22 mouse cellular contexts compared by ENCODE assay signal in genomic region chr2:135732651-135733050, GRCm38 (mm10).
A peak's percentile ranks its signal among the peaks of the same experiment; 100 is the strongest.
DNase-seq lines count a peak whose midpoint lies in the region; ATAC-seq and TF ChIP-seq lines count a peak whose summit lies in the region.
"Had no signal": no experiment of that assay in that cellular context is flagged by ENCODE, and none has a peak within 500 bp of the region (broad histone marks: within the 10 kb centered on the region; RNA-seq: fewer than 3 reads in every experiment).

No protein-coding gene starts in this region.

- no peaks in the 10 kb centered on the region for H3K27me3 ChIP-seq in liver, adult 2 months (ENCODE audit: control insufficient read depth, insufficient read depth, low read length)
- H3K27me3 ChIP-seq in liver, postnatal 0 days (ENCODE audit: insufficient read depth, low read length) = no peaks in the 10 kb centered on the region
- H3K27me3 ChIP-seq in liver, embryonic 12.5 days (replicated peaks) = no peaks in the 10 kb centered on the region
- H3K27me3 ChIP-seq: embryonic facial prominence, embryonic 12.5 days; forebrain, embryonic 13.5 days; hindbrain, embryonic 15.5 days; Patski had no signal

- H3K9ac ChIP-seq in liver, adult 2 months (ENCODE audit: low read depth, low read length) = no peak overlapping the region
- no peak overlapping the region for H3K9ac ChIP-seq in liver, postnatal 0 days (replicated peaks)
- H3K9ac ChIP-seq in liver, embryonic 12.5 days = no peak overlapping the region
- H3K9ac ChIP-seq: embryonic facial prominence, embryonic 12.5 days; forebrain, embryonic 13.5 days; hindbrain, embryonic 15.5 days had no signal

- no peaks in the 10 kb centered on the region for H3K9me3 ChIP-seq in liver, postnatal 0 days (ENCODE audit: low read length)
- no peaks in the 10 kb centered on the region for H3K9me3 ChIP-seq in liver, embryonic 12.5 days (replicated peaks)
- H3K9me3 ChIP-seq: embryonic facial prominence, embryonic 12.5 days; forebrain, embryonic 13.5 days; hindbrain, embryonic 15.5 days had no signal

- no peak for TF ChIP-seq POLR2A in liver, adult 2 months (IDR thresholded peaks at IDR 0.05; ENCODE audit: extremely low read depth, insufficient read depth, low read length)

- no peak for TF ChIP-seq CTCF in gastrocnemius, adult 2 months (IDR thresholded peaks at IDR 0.05)
- no peak for TF ChIP-seq CTCF in liver, adult 2 months (IDR thresholded peaks at IDR 0.05; ENCODE audit: low read depth, low read length)
- no peak for TF ChIP-seq CTCF in liver, postnatal 0 days (IDR thresholded peaks at IDR 0.05; ENCODE audit: low read depth)

- H3K79me2 ChIP-seq in liver, adult 2 months (ENCODE audit: control insufficient read depth, insufficient read depth, low read length) = peaks cover 4% of the 10 kb centered on the region; the same call in 1 of the 2 replicates

- no peak for ATAC-seq in liver, postnatal 0 days
- no peak for ATAC-seq in liver, embryonic 12.5 days
- ATAC-seq: activated CD4-positive, CD25-positive, alpha-beta regulatory T cell, adult 4 months; CD4-positive, CD25-positive, alpha-beta regulatory T cell, adult 4 months; forebrain, embryonic 13.5 days; intestine, embryonic 16.5 days; Patski had no signal

- no peak for TF ChIP-seq EP300 in liver, postnatal 0 days (IDR thresholded peaks at IDR 0.05; ENCODE audit: low read depth)

- no peaks in the 10 kb centered on the region for H3K36me3 ChIP-seq in liver, adult 2 months (ENCODE audit: control insufficient read depth, insufficient read depth, low read length)
- no peaks in the 10 kb centered on the region for H3K36me3 ChIP-seq in liver, postnatal 0 days (replicated peaks; ENCODE audit: insufficient read depth, low read length)
- H3K36me3 ChIP-seq in liver, embryonic 12.5 days = no peaks in the 10 kb centered on the region
- H3K36me3 ChIP-seq: embryonic facial prominence, embryonic 12.5 days; G1E; hindbrain, embryonic 15.5 days had no signal

- H3K4me2 ChIP-seq in liver, postnatal 0 days (ENCODE audit: low read depth, low read length) = no peak overlapping the region
- 0 out of 2 replicates have a peak overlapping the region, but pooled peaks have one; percentile 6 for H3K4me2 ChIP-seq in liver, embryonic 12.5 days
- H3K4me2 ChIP-seq: embryonic facial prominence, embryonic 12.5 days; forebrain, embryonic 13.5 days; hindbrain, embryonic 15.5 days had no signal

- peak overlapping the region; percentile 44; the same call in 1 of the 2 replicates for H3K27ac ChIP-seq in gastrocnemius, adult 2 months
- H3K27ac ChIP-seq in liver, adult 2 months (replicated peaks; ENCODE audit: insufficient read depth, low read depth, low read length) = peak overlapping the region; percentile 3
- no peak overlapping the region for H3K27ac ChIP-seq in liver, postnatal 0 days (ENCODE audit: low read depth)
- H3K27ac ChIP-seq in brown adipose tissue, adult 24 weeks (replicated peaks; ENCODE audit: low read depth, low read length) = peak overlapping the region; percentile 77
- 0 out of 2 replicates have a peak overlapping the region, but pooled peaks have one; percentile 16 for H3K27ac ChIP-seq in liver, embryonic 12.5 days
- H3K27ac ChIP-seq: embryonic facial prominence, embryonic 12.5 days; forebrain, embryonic 13.5 days; hindbrain, embryonic 15.5 days had no signal

- H3K4me1 ChIP-seq in liver, adult 2 months (ENCODE audit: control insufficient read depth, insufficient read depth, low read length) = no peaks in the 10 kb centered on the region
- no peaks in the 10 kb centered on the region; the same call in 1 of the 2 replicates for H3K4me1 ChIP-seq in liver, postnatal 0 days (ENCODE audit: insufficient read depth)
- H3K4me1 ChIP-seq in brown adipose tissue, adult 24 weeks (ENCODE audit: control insufficient read depth, insufficient read depth, insufficient read length, low read length) = peaks cover 40% of the 10 kb centered on the region
- H3K4me1 ChIP-seq in liver, embryonic 12.5 days = peaks cover 22% of the 10 kb centered on the region

- H3K4me3 ChIP-seq in gastrocnemius, adult 2 months = no peak overlapping the region
- no peak overlapping the region for H3K4me3 ChIP-seq in liver, adult 2 months (ENCODE audit: insufficient read depth, low read depth, low read length)
- no peak overlapping the region for H3K4me3 ChIP-seq in liver, postnatal 0 days (ENCODE audit: low read depth, low read length)
- H3K4me3 ChIP-seq in brown adipose tissue, adult 24 weeks (ENCODE audit: insufficient read depth, low read depth, low read length) = no peak overlapping the region
- no peak overlapping the region for H3K4me3 ChIP-seq in liver, embryonic 12.5 days
- H3K4me3 ChIP-seq: embryonic facial prominence, embryonic 12.5 days; forebrain, embryonic 13.5 days; hindbrain, embryonic 15.5 days had no signal

- 63% methylated on average over 4 of the region's 4 CpGs for whole genome bisulfite sequencing in liver, adult 2 months
- 46% methylated on average over 4 of the region's 4 CpGs for WGBS in liver, postnatal 0 days (ENCODE audit: insufficient replicate concordance)
- 29% methylated on average over 4 of the region's 4 CpGs for WGBS in liver, embryonic 12.5 days (ENCODE audit: insufficient replicate concordance)

- DNase-seq in gastrocnemius, adult 2 months = no peak
- no peak for DNase-seq in gastrocnemius, adult 8-10 months (ENCODE audit: low spot score in 2 of 2)
- DNase-seq in liver, adult 2 months (ENCODE audit: extremely low read depth, low read depth, low spot score) = no peak
- no peak for DNase-seq in liver, postnatal 0 days
- no peak for DNase-seq in layer of hippocampus, adult 11-12 months (ENCODE audit: low spot score)
- DNase-seq in kidney, postnatal 14 days = no peak
- DNase-seq: adrenal gland, postnatal 14 days; B cell, adult 2 months; cerebellum, adult 2 months; cerebellum, postnatal 10 days; embryo, embryonic 11 days; gastrocnemius, postnatal 14 days had no signal

- intact Hi-C loops in gastrocnemius, adult 2 months (cut with DNase I) = loop anchor here (5.0 kb wide), 1 partner anchor 195 kb away; no protein-coding TSS in a partner anchor
